Mouse (Mus musculus) midbrain, embryonic 13.5 days (tissue): ENCODE measurements at regions not wholly inside any gene's neighbourhood (a gene's known extent, or its start where the extent isn't known, plus 50 kb on each side); places are given as distances from the start of the nearest gene placed in this dataset.
A peak's percentile ranks its signal among the peaks of the same experiment; 100 is the strongest.
"Not testable (repeated sequence)": the region's sequence is repeated elsewhere in the genome, so short reads cannot be mapped to it uniquely, and the experiment has no call there.

ENCODE experiments used
- ATAC-seq: fragments of 200-750 bp; cut with Nextera tagmentation; 2 replicates; pipeline ENCODE4 v1.8.0; 2017; ENCODE audit warnings: mild to moderate bottlenecking, moderate TSS enrichment, moderate library complexity
- H3K27ac ChIP-seq: fragments of 300-500 bp; sonication (generic); 2 replicates; pipeline ENCODE4 v1.5.1; 2015; ENCODE audit warnings: inconsistent platforms, mild to moderate bottlenecking, moderate library complexity
- H3K27me3 ChIP-seq: fragments of 300-500 bp; sonication (generic); 2 replicates; pipeline ENCODE4 v1.6.1; 2015; ENCODE audit warnings: mild to moderate bottlenecking, inconsistent platforms
- H3K36me3 ChIP-seq: fragments of 300-500 bp; sonication (generic); 2 replicates; pipeline ENCODE4 v1.6.1; 2015; ENCODE audit warnings: mild to moderate bottlenecking, inconsistent platforms
- H3K4me1 ChIP-seq: fragments of 300-500 bp; sonication (generic); replicated peaks from 2 replicates; pipeline ENCODE4 v1.6.1; 2015; ENCODE audit warnings: inconsistent platforms
- H3K4me2 ChIP-seq: fragments of 300-500 bp; sonication (generic); replicated peaks from 2 replicates; pipeline ENCODE4 v1.6.1; 2015; ENCODE audit warnings: moderate library complexity, mild to moderate bottlenecking, inconsistent platforms
- H3K4me3 ChIP-seq: fragments of 300-500 bp; sonication (generic); replicated peaks from 2 replicates; pipeline ENCODE4 v1.5.1; 2015; ENCODE audit warnings: mild to moderate bottlenecking, inconsistent platforms
- H3K9ac ChIP-seq: fragments of 300-500 bp; sonication (generic); replicated peaks from 2 replicates; pipeline ENCODE4 v1.6.1; 2015; ENCODE audit warnings: mild to moderate bottlenecking, inconsistent platforms
- H3K9me3 ChIP-seq: fragments of 300-500 bp; sonication (generic); 2 replicates; pipeline ENCODE4 v1.6.1; 2016; ENCODE audit warnings: mild to moderate bottlenecking, inconsistent platforms
- WGBS: fragments of 180-500 bp; shearing (Covaris S2); methylation state at CpG from one replicate; pipeline ENCODE4 v1.1.7; 2015; 5-methylcytosine and 5-hydroxymethylcytosine counted together

DNA sequence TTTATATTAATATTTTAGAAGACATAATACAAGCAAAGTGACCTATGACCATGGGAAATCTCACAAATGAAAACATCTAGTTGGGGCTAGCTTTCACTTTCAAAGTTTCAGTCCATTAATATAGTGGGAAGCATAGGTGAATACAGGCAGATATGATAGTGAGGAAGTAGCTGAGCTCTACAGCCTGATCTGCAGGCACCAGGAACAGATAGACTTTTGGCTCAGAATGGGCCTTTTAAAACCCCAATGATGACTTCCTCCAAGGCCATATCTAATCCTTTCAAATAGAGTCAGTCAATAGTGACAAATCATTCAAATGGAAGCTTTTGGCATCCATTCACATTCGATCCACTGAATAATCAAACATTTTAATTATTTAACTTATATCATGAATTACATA is 581.6 kb upstream of the Pcdh17 start:
- H3K4me1 ChIP-seq = no peaks in the 10 kb centered on the region

DNA sequence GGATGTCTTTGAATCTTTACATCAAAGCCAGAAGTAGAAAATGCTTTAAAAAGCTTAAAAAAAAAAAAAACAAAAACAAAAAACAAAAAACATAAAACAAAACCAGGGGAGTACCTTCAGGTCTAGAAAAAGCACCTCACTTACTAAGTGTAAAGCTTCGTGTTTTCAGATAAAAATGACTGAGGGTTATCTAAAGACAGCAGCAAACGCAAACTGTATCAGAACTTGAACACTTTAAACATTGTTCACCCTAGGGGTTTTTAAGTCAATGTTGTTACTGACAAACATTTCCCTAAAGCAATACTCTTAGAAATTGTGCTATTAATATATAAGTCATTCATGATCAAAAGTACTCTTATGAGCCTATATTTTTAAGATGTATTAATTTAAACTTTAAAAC is 580.7 kb upstream of the Pcdh17 start:
- 88% methylated on average over 2 of the region's 2 CpGs for WGBS
- no peak overlapping the region for H3K4me2 ChIP-seq

More for the DNA sequence above, 581.6 kb upstream of the Pcdh17 start:
- ATAC-seq = no peak
- no peak overlapping the region for H3K27ac ChIP-seq
- H3K9me3 ChIP-seq = 0 out of 2 replicates have a peak, but pooled peaks cover 3% of the 10 kb centered on the region
- no peak overlapping the region for H3K4me2 ChIP-seq
- WGBS = 87% methylated on average over 1 of the region's 1 CpGs
- H3K27me3 ChIP-seq = no peaks in the 10 kb centered on the region
- no peak overlapping the region for H3K4me3 ChIP-seq
- H3K36me3 ChIP-seq = no peaks in the 10 kb centered on the region
- no peak overlapping the region for H3K9ac ChIP-seq

GRCm38 (mm10) chr14:83886393-83886792 is 557.0 kb upstream of the Pcdh17 start:
- Histone ChIP-seq H3K9me3 (no peaks in the 10 kb centered on the region), H3K27ac (no peak overlapping the region), H3K36me3 (no peaks in the 10 kb centered on the region), H3K4me1 (no peaks in the 10 kb centered on the region), H3K4me2 (no peak overlapping the region), H3K27me3 (no peaks in the 10 kb centered on the region), H3K4me3 (no peak overlapping the region), H3K9ac (no peak overlapping the region)
- 26% methylated on average over 2 of the region's 2 CpGs for WGBS
- 0 out of 2 replicates have a peak, but pooled peaks have one; percentile 34 for ATAC-seq

More for the DNA sequence above, 580.7 kb upstream of the Pcdh17 start:
- Histone ChIP-seq H3K27me3 (no peaks in the 10 kb centered on the region), H3K27ac (no peak overlapping the region), H3K9me3 (0 out of 2 replicates have a peak, but pooled peaks cover 3% of the 10 kb centered on the region), H3K4me1 (no peaks in the 10 kb centered on the region), H3K9ac (no peak overlapping the region), H3K36me3 (no peaks in the 10 kb centered on the region), H3K4me3 (no peak overlapping the region)
- ATAC-seq = no peak

DNA sequence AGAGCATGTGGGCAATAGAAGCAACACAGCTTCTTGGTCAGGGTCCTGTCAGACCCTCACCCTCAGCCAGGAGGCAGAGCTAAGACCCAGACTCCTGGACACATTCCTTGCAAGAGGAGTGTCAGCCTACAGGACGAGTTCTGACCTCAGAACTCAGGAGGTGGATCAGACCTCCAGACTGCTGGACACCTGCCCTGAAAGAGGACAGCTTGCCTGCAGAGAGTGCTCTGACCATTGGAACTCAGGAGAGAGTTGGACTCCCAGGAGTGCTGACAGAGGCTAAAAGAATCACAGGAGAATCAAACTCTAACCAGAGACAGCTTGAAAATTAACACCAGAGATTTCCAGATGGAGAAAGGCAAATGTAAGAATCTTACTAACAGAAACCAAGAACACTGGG is 542.7 kb upstream of the Pcdh17 start:
- H3K27ac ChIP-seq, ATAC-seq, H3K9ac ChIP-seq, H3K4me2 ChIP-seq, H3K9me3 ChIP-seq, H3K27me3 ChIP-seq, H3K4me1 ChIP-seq, H3K4me3 ChIP-seq, H3K36me3 ChIP-seq: not testable (repeated sequence)
- 65% methylated on average over 1 of the region's 1 CpGs for WGBS

DNA sequence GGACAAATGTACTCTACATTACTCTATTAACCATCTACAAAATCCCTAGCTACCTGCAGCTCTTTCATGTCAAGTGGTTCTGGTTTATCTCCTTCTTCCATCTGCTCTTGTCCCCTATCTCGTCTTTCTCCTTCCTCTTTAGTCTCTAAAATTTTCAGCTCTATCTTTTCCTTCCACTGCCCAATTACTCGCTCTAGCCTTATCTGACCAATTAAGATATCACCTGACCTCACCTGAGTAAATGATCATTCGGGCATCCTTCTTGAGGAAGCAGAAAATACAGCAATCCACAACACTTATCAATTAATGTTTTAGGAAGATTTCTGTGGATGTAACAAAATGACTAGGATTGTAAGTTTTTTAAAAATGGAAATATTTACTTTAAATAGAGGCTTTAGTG is 500.3 kb upstream of the Pcdh17 start:
- H3K4me3 ChIP-seq = no peak overlapping the region
- WGBS = 79% methylated on average over 3 of the region's 3 CpGs
- H3K27me3 ChIP-seq = no peaks in the 10 kb centered on the region
- H3K4me1 ChIP-seq = no peaks in the 10 kb centered on the region
- H3K4me2 ChIP-seq = no peak overlapping the region
- H3K36me3 ChIP-seq = no peaks in the 10 kb centered on the region
- ATAC-seq = no peak
- no peak overlapping the region for H3K27ac ChIP-seq
- H3K9me3 ChIP-seq = no peaks in the 10 kb centered on the region
- no peak overlapping the region for H3K9ac ChIP-seq

DNA sequence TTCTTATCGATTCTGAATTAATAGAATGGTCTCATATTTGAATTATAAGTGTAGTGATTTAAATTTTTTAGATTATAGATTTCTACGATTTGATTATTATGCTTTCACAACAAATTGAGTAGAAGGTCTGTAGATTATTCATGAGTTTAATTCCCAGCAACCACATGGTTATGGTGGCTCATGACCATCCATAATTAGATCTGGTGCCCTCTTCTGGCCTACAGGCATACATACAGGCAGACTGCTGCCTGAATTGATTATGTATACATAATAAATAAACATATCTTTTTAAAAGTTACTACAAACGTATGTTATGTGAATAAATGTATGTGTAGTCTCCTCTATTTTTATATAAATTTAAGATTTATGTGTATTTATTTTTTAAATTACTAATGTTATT is 499.2 kb upstream of the Pcdh17 start:
- 63% methylated on average over 3 of the region's 3 CpGs for WGBS
- Histone ChIP-seq H3K9ac (no peak overlapping the region), H3K4me2 (no peak overlapping the region), H3K9me3 (no peaks in the 10 kb centered on the region), H3K4me3 (no peak overlapping the region), H3K27me3 (no peaks in the 10 kb centered on the region), H3K36me3 (no peaks in the 10 kb centered on the region), H3K27ac (no peak overlapping the region), H3K4me1 (no peaks in the 10 kb centered on the region)
- ATAC-seq = no peak

DNA sequence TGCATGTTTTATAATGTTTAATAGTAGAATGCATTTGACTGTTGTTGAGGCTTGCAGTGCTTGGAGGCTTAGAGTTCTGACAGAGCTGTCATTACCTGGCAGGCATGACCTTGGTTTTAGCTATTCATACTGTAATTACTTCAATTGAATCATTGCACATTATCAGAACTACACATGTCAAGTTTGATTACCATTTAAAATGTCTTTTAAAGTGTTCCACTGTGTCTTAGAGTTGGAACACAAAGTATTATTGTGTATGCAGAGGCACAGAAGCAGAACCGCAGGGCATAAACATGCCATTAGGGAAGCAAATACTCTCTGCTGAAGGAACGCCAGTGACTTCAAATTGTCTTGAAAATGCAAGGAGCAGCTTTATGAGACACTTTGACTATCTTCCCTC is 493.7 kb upstream of the Pcdh17 start:
- no peak overlapping the region for H3K27ac ChIP-seq
- H3K4me2 ChIP-seq = no peak overlapping the region
- ATAC-seq = no peak
- H3K9ac ChIP-seq = no peak overlapping the region
- H3K4me1 ChIP-seq = no peaks in the 10 kb centered on the region
- no peak overlapping the region for H3K4me3 ChIP-seq
- H3K27me3 ChIP-seq = no peaks in the 10 kb centered on the region
- WGBS = 74% methylated on average over 2 of the region's 2 CpGs
- no peaks in the 10 kb centered on the region for H3K9me3 ChIP-seq
- no peaks in the 10 kb centered on the region for H3K36me3 ChIP-seq

DNA sequence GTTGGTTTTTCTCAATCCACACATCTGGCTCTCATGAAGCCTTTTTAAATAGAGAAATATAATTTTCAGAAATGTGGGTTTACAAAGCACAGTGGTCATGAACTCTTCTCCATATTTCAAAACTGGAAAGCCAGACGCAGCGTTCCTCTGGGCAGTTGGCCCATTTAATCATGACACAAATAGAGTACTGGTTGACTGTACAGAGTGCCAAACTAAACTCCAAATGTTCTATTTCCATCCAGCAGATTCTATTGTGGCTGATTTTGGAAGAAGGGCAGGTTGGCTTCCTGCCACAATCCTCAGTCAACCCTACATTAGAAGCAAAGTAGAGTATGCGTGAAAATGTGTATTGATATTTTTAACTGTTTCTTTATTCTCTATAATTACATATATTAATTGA is 484.3 kb upstream of the Pcdh17 start:
- Histone ChIP-seq H3K4me3 (no peak overlapping the region), H3K9ac (no peak overlapping the region), H3K4me2 (no peak overlapping the region), H3K27ac (no peak overlapping the region), H3K36me3 (no peaks in the 10 kb centered on the region), H3K4me1 (no peaks in the 10 kb centered on the region), H3K9me3 (no peaks in the 10 kb centered on the region), H3K27me3 (no peaks in the 10 kb centered on the region)
- ATAC-seq = no peak
- WGBS = 96% methylated on average over 3 of the region's 3 CpGs

DNA sequence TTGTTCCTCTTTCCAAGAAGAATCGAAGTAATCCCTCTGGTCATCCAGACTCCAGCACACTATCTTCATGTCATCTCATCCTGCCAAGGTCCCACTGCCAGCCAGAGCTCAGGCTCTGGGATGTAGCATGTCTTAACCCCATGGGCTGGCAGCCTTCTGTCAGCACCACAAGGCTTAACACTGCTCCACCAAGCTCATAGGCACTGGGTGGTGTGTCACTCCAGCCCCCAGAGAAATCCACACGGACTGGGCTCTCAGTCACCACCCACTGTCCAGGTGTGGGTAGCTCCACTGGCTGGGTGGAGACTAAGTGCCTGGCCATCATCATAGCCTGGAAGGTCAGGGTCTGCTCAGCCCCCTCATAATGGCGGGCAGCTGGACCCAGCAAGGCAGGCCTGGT is 459.8 kb upstream of the Pcdh17 start:
- ATAC-seq = no peak
- H3K9me3 ChIP-seq = no peaks in the 10 kb centered on the region
- H3K27ac ChIP-seq = no peak overlapping the region
- H3K36me3 ChIP-seq = no peaks in the 10 kb centered on the region
- H3K9ac ChIP-seq = no peak overlapping the region
- no peak overlapping the region for H3K4me3 ChIP-seq
- 84% methylated on average over 3 of the region's 3 CpGs for WGBS
- no peaks in the 10 kb centered on the region for H3K27me3 ChIP-seq
- no peak overlapping the region for H3K4me2 ChIP-seq
- H3K4me1 ChIP-seq = no peaks in the 10 kb centered on the region
